Mouse (Mus musculus) myocyte (in vitro differentiated cells): ENCODE measurements around the gene Nubpl.

ENCODE experiments used
- CEBPB ChIP-seq: IDR thresholded peaks from 2 replicates; pipeline ENCODE4 v1.6.1; 2011; ENCODE audit warnings: mild to moderate bottlenecking, moderate library complexity; ENCODE audit not compliant: poor library complexity, insufficient read depth, severe bottlenecking
- E2F4 ChIP-seq: IDR thresholded peaks from one replicate; pipeline ENCODE4 v1.6.1; 2011; ENCODE audit warnings: mild to moderate bottlenecking, control low read depth, moderate library complexity; ENCODE audit not compliant: insufficient read depth
- MAX ChIP-seq: IDR thresholded peaks from one replicate; pipeline ENCODE4 v1.6.1; 2011; ENCODE audit warnings: low read depth, mild to moderate bottlenecking, control low read depth
- MYOG ChIP-seq, 3 experiments: IDR thresholded peaks; one replicate each; pipeline ENCODE4 v1.6.1; 2011; ENCODE audit warnings: control low read depth in 2 of 3, low read depth in 2 of 3, mild to moderate bottlenecking in 2 of 3; ENCODE audit not compliant: insufficient read length in 2 of 3, control insufficient read depth in 1 of 3, insufficient read depth in 1 of 3
- POLR2A ChIP-seq: IDR thresholded peaks from one replicate; pipeline ENCODE4 v1.6.1; 2011; ENCODE audit warnings: low read depth, mild to moderate bottlenecking, control low read depth, moderate library complexity; ENCODE audit not compliant: insufficient read length
- POLR2AphosphoS2 ChIP-seq: IDR thresholded peaks from one replicate; pipeline ENCODE4 v1.6.1; 2011; ENCODE audit warnings: low read depth, control low read depth; ENCODE audit not compliant: insufficient read length
- REST ChIP-seq: IDR thresholded peaks from one replicate; pipeline ENCODE4 v1.6.1; 2011; ENCODE audit warnings: mild to moderate bottlenecking, control low read depth, moderate library complexity; ENCODE audit not compliant: insufficient read depth, insufficient read length
- SRF ChIP-seq: IDR thresholded peaks from one replicate; pipeline ENCODE4 v1.6.1; 2011; ENCODE audit warnings: low read depth; ENCODE audit not compliant: control insufficient read depth, insufficient read length
- TCF12 ChIP-seq: IDR thresholded peaks from one replicate; pipeline ENCODE4 v1.6.1; 2011; ENCODE audit warnings: mild to moderate bottlenecking, control low read depth; ENCODE audit not compliant: poor library complexity, insufficient read depth, severe bottlenecking
- USF1 ChIP-seq: IDR thresholded peaks from one replicate; pipeline ENCODE4 v1.6.1; 2011; ENCODE audit warnings: low read depth, mild to moderate bottlenecking, control low read depth, moderate library complexity

GRCm38 (mm10) chr12:52276320-52276719 lies 178.8 kb downstream of the Nubpl start:
- TF ChIP-seq POLR2A = no peak
- no peak for TF ChIP-seq POLR2AphosphoS2
- no peak for TF ChIP-seq MYOG (IDR thresholded peaks at IDR 0.05; ENCODE audit: control insufficient read depth in 1 of 3, insufficient read depth in 1 of 3, insufficient read length in 2 of 3, low read depth in 2 of 3)
- no peak for TF ChIP-seq SRF
- TF ChIP-seq MAX = no peak
- TF ChIP-seq REST = no peak
- TF ChIP-seq E2F4 = no peak
- TF ChIP-seq CEBPB = no peak
- TF ChIP-seq USF1 = no peak
- no peak for TF ChIP-seq TCF12
